ENCODE assay signal across 8 mouse cellular contexts in genomic region chr9:56796656-56797131, GRCm38 (mm10). TPM values are rescaled to one million over a fixed set of nuclear protein-coding genes. Genes with fewer than 3 reads are reported as not detected.
DNase-seq lines count a peak whose midpoint lies in the region; ATAC-seq and TF ChIP-seq lines count a peak whose summit lies in the region.

No protein-coding gene starts in this region.

- intact Hi-C loops in heart, postnatal 25 days (cut with DNase I): no loop called here

- H3K4me1 ChIP-seq in heart, embryonic 11.5 days (ENCODE audit: control insufficient read depth, insufficient read depth, low read length): peaks cover 12% of the 10 kb centered on the region
- no peaks in the 10 kb centered on the region for H3K4me1 ChIP-seq in ES-Bruce4 (ENCODE audit: control insufficient read depth, insufficient read depth, low read length)
- H3K4me1 ChIP-seq in cortical plate, adult 2 months (ENCODE audit: control insufficient read depth, insufficient read depth, low read length): no peaks in the 10 kb centered on the region
- H3K4me1 ChIP-seq in hindbrain, embryonic 16.5 days (ENCODE audit: control insufficient read depth, insufficient read depth, low read depth, low read length): peaks cover 28% of the 10 kb centered on the region
- H3K4me1 ChIP-seq in midbrain, embryonic 16.5 days (ENCODE audit: control insufficient read depth, insufficient read depth, low read length): peaks cover 23% of the 10 kb centered on the region

- TF ChIP-seq EP300 in ES-Bruce4 (IDR thresholded peaks at IDR 0.05; ENCODE audit: insufficient read depth, low read depth, low read length): no peak

- H3K4me2 ChIP-seq in heart, embryonic 11.5 days: peak overlapping the region; percentile 90
- H3K4me2 ChIP-seq in hindbrain, embryonic 16.5 days (ENCODE audit: low read length): peak overlapping the region; percentile 80
- H3K4me2 ChIP-seq in midbrain, embryonic 16.5 days (ENCODE audit: low read length): peak overlapping the region; percentile 85

- H3K9ac ChIP-seq in heart, embryonic 11.5 days (ENCODE audit: low read depth, low read length): peak overlapping the region; percentile 43; the same call in 1 of the 2 replicates
- peak overlapping the region; percentile 41 for H3K9ac ChIP-seq in ES-Bruce4 (ENCODE audit: low read depth, poor library complexity, severe bottlenecking)
- peak overlapping the region; percentile 83 for H3K9ac ChIP-seq in hindbrain, embryonic 16.5 days (ENCODE audit: low read depth, low read length)
- H3K9ac ChIP-seq in midbrain, embryonic 16.5 days (ENCODE audit: low read depth, low read length): peak overlapping the region; percentile 82

- H3K27ac ChIP-seq in heart, embryonic 11.5 days (ENCODE audit: low read depth, low read length): no peak overlapping the region
- no peak overlapping the region for H3K27ac ChIP-seq in ES-Bruce4 (ENCODE audit: insufficient read depth, low read length)
- peak overlapping the region; percentile 99 for H3K27ac ChIP-seq in cortical plate, adult 2 months (ENCODE audit: insufficient read depth, low read length)
- peak overlapping the region; percentile 91 for H3K27ac ChIP-seq in hindbrain, embryonic 16.5 days (ENCODE audit: low read depth, low read length)
- peak overlapping the region; percentile 94 for H3K27ac ChIP-seq in midbrain, embryonic 16.5 days (ENCODE audit: low read length)

- no peak for DNase-seq in heart, postnatal 25 days (ENCODE audit: low spot score)
- no peak for DNase-seq in gastrocnemius, postnatal 25 days
- no peak for DNase-seq in thymus, adult 18-20 months

- 0 out of 2 replicates have a peak, but pooled peaks have one; percentile 43 for ATAC-seq in heart, embryonic 11.5 days (replicated peaks; ENCODE audit: insufficient number of reproducible peaks, low FRiP score, low TSS enrichment)
- ATAC-seq in hindbrain, embryonic 16.5 days: peak; percentile 43
- ATAC-seq in midbrain, embryonic 16.5 days: peak; percentile 52

- H3K4me3 ChIP-seq in heart, embryonic 11.5 days (ENCODE audit: low read depth, low read length): peak overlapping the region; percentile 59
- peak overlapping the region; percentile 54 for H3K4me3 ChIP-seq in ES-Bruce4 (ENCODE audit: low read depth, low read length)
- H3K4me3 ChIP-seq in cortical plate, adult 2 months (ENCODE audit: insufficient read depth, low read length): peak overlapping the region; percentile 95
- H3K4me3 ChIP-seq in hindbrain, embryonic 16.5 days (ENCODE audit: low read length): peak overlapping the region; percentile 64
- H3K4me3 ChIP-seq in midbrain, embryonic 16.5 days (ENCODE audit: low read depth, low read length): peak overlapping the region; percentile 57

- H3K27me3 ChIP-seq in heart, embryonic 11.5 days (ENCODE audit: control insufficient read depth, insufficient read depth, low read length): peaks cover 80% of the 10 kb centered on the region
- peaks cover 9% of the 10 kb centered on the region for H3K27me3 ChIP-seq in ES-Bruce4 (ENCODE audit: control insufficient read depth, insufficient read depth, low read length, poor library complexity, severe bottlenecking)
- peaks cover 6% of the 10 kb centered on the region for H3K27me3 ChIP-seq in hindbrain, embryonic 16.5 days (replicated peaks; ENCODE audit: control insufficient read depth, insufficient read depth, low read length)
- H3K27me3 ChIP-seq in midbrain, embryonic 16.5 days (ENCODE audit: control insufficient read depth, insufficient read depth, low read depth, low read length): peaks cover 10% of the 10 kb centered on the region

- under 1% methylated on average over 41 of the region's 41 CpGs for WGBS in heart, embryonic 11.5 days (ENCODE audit: insufficient replicate concordance)
- WGBS in hindbrain, embryonic 16.5 days: under 1% methylated on average over 41 of the region's 41 CpGs
- under 1% methylated on average over 41 of the region's 41 CpGs for WGBS in midbrain, embryonic 16.5 days

- TF ChIP-seq CTCF in ES-Bruce4 (IDR thresholded peaks at IDR 0.05; ENCODE audit: low read depth, low read length): peak; percentile 14
- TF ChIP-seq CTCF in cortical plate, adult 2 months (IDR thresholded peaks at IDR 0.05; ENCODE audit: extremely low read depth, insufficient read depth, low read length): no peak

- TF ChIP-seq POLR2A in ES-Bruce4 (IDR thresholded peaks at IDR 0.05; ENCODE audit: insufficient read depth, low read length): no peak
- peak; percentile 41; the same call in 1 of the 2 replicates for TF ChIP-seq POLR2A in cortical plate, adult 2 months (IDR thresholded peaks at IDR 0.05; ENCODE audit: extremely low read depth, insufficient read depth, low read length)

- no peaks in the 10 kb centered on the region for H3K36me3 ChIP-seq in heart, embryonic 11.5 days (ENCODE audit: control insufficient read depth, insufficient read depth, low read length)
- H3K36me3 ChIP-seq in ES-Bruce4 (ENCODE audit: control insufficient read depth, insufficient read depth, low read length, poor library complexity, severe bottlenecking): no peaks in the 10 kb centered on the region
- no peaks in the 10 kb centered on the region for H3K36me3 ChIP-seq in hindbrain, embryonic 16.5 days (ENCODE audit: control insufficient read depth, insufficient read depth, low read length)
- no peaks in the 10 kb centered on the region for H3K36me3 ChIP-seq in midbrain, embryonic 16.5 days (ENCODE audit: control insufficient read depth, insufficient read depth, low read length)

- no peaks in the 10 kb centered on the region for H3K9me3 ChIP-seq in heart, embryonic 11.5 days (replicated peaks; ENCODE audit: control insufficient read depth, low read length)
- no peaks in the 10 kb centered on the region for H3K9me3 ChIP-seq in ES-Bruce4 (replicated peaks; ENCODE audit: control insufficient read depth, insufficient read depth, low read length, poor library complexity, severe bottlenecking)
- H3K9me3 ChIP-seq in hindbrain, embryonic 16.5 days (ENCODE audit: control insufficient read depth, low read length): no peaks in the 10 kb centered on the region
- H3K9me3 ChIP-seq in midbrain, embryonic 16.5 days (replicated peaks; ENCODE audit: control insufficient read depth, low read length, poor library complexity, severe bottlenecking): no peaks in the 10 kb centered on the region

RNA-seq across cellular contexts. Expression of gene Lingo1, which starts 0.4 kb away (rescaled TPM):
- polyA plus RNA-seq in heart, embryonic 11.5 days (2014; fragmentation: Nextera tagmentation; extraction: Ambion mirVana): 2.2 and 2.4 TPM in 2 replicates
- total RNA-seq in heart, postnatal 25 days (2021): 1 to 10 TPM; 1.5 to 1.7 TPM
- 1.0 and 1.7 TPM in 2 replicates for polyA plus RNA-seq in ES-Bruce4 (2011; ENCODE audit: insufficient read depth, insufficient read length, low read depth, missing spikeins)
- polyA plus RNA-seq in cortical plate, adult 2 months (2012; rRNA removed): 465 and 476 TPM in 2 replicates
- 79.4 and 80.7 TPM in 2 replicates for polyA plus RNA-seq in hindbrain, embryonic 16.5 days (2015; fragmentation: Nextera tagmentation; extraction: Ambion mirVana)
- polyA plus RNA-seq in midbrain, embryonic 16.5 days (2015; fragmentation: Nextera tagmentation; extraction: Ambion mirVana): 71.0 and 83.0 TPM in 2 replicates
- total RNA-seq in gastrocnemius, postnatal 25 days (2021): under 1 TPM; 0.21 to 0.41 TPM

Comparison
In these comparisons a context has a peak if more than half of its experiments do, and no peak if none do; other contexts are left out.
1. H3K27ac ChIP-seq: peak in cortical plate, adult 2 months (single experiment), hindbrain, embryonic 16.5 days (single experiment) and midbrain, embryonic 16.5 days (single experiment); none in heart, embryonic 11.5 days (single experiment) and ES-Bruce4 (single experiment).
2. RNA of gene Lingo1, which starts 0.4 kb away (polyA plus RNA-seq): 465 to 476 TPM in cortical plate, adult 2 months, 71.0 to 83.0 TPM in midbrain, embryonic 16.5 days and 79.4 to 80.7 TPM in hindbrain, embryonic 16.5 days; 2.2 to 2.4 TPM in heart, embryonic 11.5 days and 1.0 to 1.7 TPM in ES-Bruce4; every median in the first group is over 10 times any median in the second.
3. Peak in every context shown above with its lines, with median percentiles within 50 percentile points of each other: ATAC-seq, H3K4me2 ChIP-seq, H3K4me3 ChIP-seq and H3K9ac ChIP-seq.